Mouse (Mus musculus): ENCODE data around the gene Aif1. TPM values are rescaled to one million over a fixed set of nuclear protein-coding genes. Genes with fewer than 3 reads are reported as not detected.
A peak's percentile ranks its signal among the peaks of the same experiment; 100 is the strongest.

Aif1 gene
- polyA plus RNA-seq, 1 experiment from 2014 or later = 14.8 TPM

DNA sequence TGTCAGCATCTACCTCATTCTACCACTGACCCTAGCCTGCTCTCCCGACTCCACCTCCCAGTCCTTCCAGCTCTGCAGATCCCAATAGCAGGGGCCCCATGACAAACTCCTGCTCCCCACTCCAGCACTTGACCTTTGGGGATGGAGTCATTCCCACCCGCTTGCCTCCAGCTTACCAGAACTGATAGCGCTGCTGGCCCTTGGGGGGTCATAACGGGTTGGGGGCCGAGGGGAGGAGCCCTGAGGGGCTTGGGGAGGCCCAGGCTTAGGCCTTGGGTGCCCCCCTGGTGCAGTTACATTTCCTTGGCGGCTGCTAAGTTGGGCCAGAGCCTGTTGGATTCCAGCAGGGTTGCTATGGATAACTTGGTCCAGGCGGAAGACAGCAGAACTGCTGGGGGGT, 21.3 kb downstream of the Aif1 start:
- H3K27me3 ChIP-seq (ENCODE audit: insufficient read depth, low read length) = no peaks in the 10 kb centered on the region
- H3K4me1 ChIP-seq (replicated peaks; ENCODE audit: insufficient read depth, low read length) = no peaks in the 10 kb centered on the region
- WGBS = 93% methylated on average over 7 of the region's 7 CpGs
- no peak overlapping the region for H3K27ac ChIP-seq
- ATAC-seq (replicated peaks; ENCODE audit: low FRiP score, low read depth) = no peak; the same call in 1 of the 2 replicates
- TF ChIP-seq CTCF (IDR thresholded peaks at IDR 0.05; ENCODE audit: low read depth) = no peak
- no peak overlapping the region for H3K4me2 ChIP-seq (ENCODE audit: low read length)
- H3K36me3 ChIP-seq (ENCODE audit: insufficient read depth, low read length) = peaks cover 94% of the 10 kb centered on the region
- no peak overlapping the region for H3K4me3 ChIP-seq (replicated peaks; ENCODE audit: low read depth, low read length)
- no peak for DNase-seq (ENCODE audit: low spot score)
- H3K9me3 ChIP-seq (replicated peaks; ENCODE audit: low read length) = no peaks in the 10 kb centered on the region
- H3K9ac ChIP-seq (ENCODE audit: low read depth, low read length) = no peak overlapping the region

DNA sequence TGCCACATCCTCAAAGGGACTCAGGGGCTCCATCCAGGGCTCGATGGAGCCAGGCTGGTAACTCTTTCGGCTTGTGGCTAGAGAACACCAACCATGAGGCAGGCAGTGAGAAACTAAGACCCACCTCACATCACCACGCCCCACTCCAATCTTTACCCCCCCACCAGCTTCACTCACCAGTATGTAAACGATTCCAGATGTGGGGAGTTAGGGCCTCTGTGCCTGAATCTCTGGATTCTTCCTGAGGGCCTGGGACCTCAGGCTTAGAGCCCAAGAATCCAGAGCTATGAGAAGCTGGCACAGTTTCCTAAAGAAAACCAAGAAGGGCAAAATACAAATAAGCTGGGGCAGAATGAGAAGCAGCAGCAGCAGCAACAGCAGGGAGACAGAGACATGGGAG, 21.9 kb downstream of the Aif1 start:
- Histone ChIP-seq H3K4me2 (ENCODE audit: low read length) (no peak overlapping the region), H3K36me3 (ENCODE audit: insufficient read depth, low read length) (peaks cover 93% of the 10 kb centered on the region), H3K4me3 (replicated peaks; ENCODE audit: low read depth, low read length) (no peak overlapping the region), H3K9ac (ENCODE audit: low read depth, low read length) (no peak overlapping the region), H3K27me3 (ENCODE audit: insufficient read depth, low read length) (no peaks in the 10 kb centered on the region), H3K27ac (no peak overlapping the region), H3K9me3 (replicated peaks; ENCODE audit: low read length) (no peaks in the 10 kb centered on the region), H3K4me1 (replicated peaks; ENCODE audit: insufficient read depth, low read length) (no peaks in the 10 kb centered on the region)
- TF ChIP-seq CTCF (IDR thresholded peaks at IDR 0.05; ENCODE audit: low read depth) = no peak
- no peak for ATAC-seq (replicated peaks; ENCODE audit: low FRiP score, low read depth)
- no peak for DNase-seq (ENCODE audit: low spot score)
- 83% methylated on average over 4 of the region's 4 CpGs for WGBS

DNA sequence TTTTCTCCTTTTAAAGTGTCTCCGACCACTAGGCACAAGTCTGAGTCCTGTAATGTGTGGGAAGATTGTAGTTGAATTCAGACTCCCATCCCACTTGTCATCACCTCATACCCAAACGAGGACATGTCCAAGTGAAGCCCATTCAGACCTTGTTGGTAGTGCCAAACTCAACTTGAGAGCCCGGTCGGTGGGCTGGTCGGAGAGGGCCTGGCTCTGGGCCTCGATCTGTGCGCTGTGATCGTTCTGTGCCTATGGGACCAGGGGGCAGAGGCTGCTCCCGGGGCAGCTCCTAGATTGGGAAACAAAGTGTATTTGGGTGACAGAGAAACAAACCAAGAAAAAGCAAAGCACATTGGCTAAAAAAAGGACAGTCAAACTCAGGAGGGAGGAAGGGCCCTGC, 22.8 kb downstream of the Aif1 start:
- Histone ChIP-seq H3K9me3 (replicated peaks; ENCODE audit: low read length) (no peaks in the 10 kb centered on the region), H3K27ac (no peak overlapping the region), H3K27me3 (ENCODE audit: insufficient read depth, low read length) (no peaks in the 10 kb centered on the region), H3K9ac (ENCODE audit: low read depth, low read length) (no peak overlapping the region), H3K4me3 (replicated peaks; ENCODE audit: low read depth, low read length) (no peak overlapping the region), H3K4me2 (ENCODE audit: low read length) (no peak overlapping the region), H3K4me1 (replicated peaks; ENCODE audit: insufficient read depth, low read length) (no peaks in the 10 kb centered on the region), H3K36me3 (ENCODE audit: insufficient read depth, low read length) (peaks cover 93% of the 10 kb centered on the region)
- no peak for ATAC-seq (replicated peaks; ENCODE audit: low FRiP score, low read depth)
- whole genome bisulfite sequencing = 87% methylated on average over 9 of the region's 9 CpGs
- no peak for DNase-seq (ENCODE audit: low spot score)
- no peak for TF ChIP-seq CTCF (IDR thresholded peaks at IDR 0.05; ENCODE audit: low read depth)

DNA sequence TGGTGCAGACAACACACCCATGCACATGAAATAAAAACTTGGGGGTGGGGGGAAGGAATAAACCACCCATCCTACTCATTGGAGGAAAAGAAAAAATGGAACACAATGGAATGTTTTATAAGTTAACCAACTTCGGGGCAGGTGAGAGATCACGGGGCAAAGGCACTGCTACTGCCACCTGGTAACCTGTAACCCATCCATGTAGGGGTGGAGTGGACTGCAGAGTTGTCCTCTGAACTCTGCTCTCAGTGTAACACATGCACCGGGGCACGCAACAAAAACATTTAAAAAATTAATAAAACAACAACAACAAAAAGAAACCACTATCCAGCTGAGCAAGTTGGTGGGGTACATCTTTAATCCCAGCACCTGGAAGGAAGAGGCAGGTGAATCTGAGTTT, 23.7 kb downstream of the Aif1 start:
- 84% methylated on average over 4 of the region's 4 CpGs for WGBS
- Histone ChIP-seq H3K27me3 (ENCODE audit: insufficient read depth, low read length) (no peaks in the 10 kb centered on the region), H3K36me3 (ENCODE audit: insufficient read depth, low read length) (peaks cover 90% of the 10 kb centered on the region), H3K4me2 (ENCODE audit: low read length) (no peak overlapping the region), H3K4me3 (replicated peaks; ENCODE audit: low read depth, low read length) (no peak overlapping the region), H3K9ac (ENCODE audit: low read depth, low read length) (no peak overlapping the region), H3K27ac (no peak overlapping the region), H3K4me1 (replicated peaks; ENCODE audit: insufficient read depth, low read length) (no peaks in the 10 kb centered on the region), H3K9me3 (replicated peaks; ENCODE audit: low read length) (no peaks in the 10 kb centered on the region)
- DNase-seq (ENCODE audit: low spot score) (no peak), ATAC-seq (replicated peaks; ENCODE audit: low FRiP score, low read depth) (no peak)
- TF ChIP-seq CTCF (IDR thresholded peaks at IDR 0.05; ENCODE audit: low read depth) = no peak

DNA sequence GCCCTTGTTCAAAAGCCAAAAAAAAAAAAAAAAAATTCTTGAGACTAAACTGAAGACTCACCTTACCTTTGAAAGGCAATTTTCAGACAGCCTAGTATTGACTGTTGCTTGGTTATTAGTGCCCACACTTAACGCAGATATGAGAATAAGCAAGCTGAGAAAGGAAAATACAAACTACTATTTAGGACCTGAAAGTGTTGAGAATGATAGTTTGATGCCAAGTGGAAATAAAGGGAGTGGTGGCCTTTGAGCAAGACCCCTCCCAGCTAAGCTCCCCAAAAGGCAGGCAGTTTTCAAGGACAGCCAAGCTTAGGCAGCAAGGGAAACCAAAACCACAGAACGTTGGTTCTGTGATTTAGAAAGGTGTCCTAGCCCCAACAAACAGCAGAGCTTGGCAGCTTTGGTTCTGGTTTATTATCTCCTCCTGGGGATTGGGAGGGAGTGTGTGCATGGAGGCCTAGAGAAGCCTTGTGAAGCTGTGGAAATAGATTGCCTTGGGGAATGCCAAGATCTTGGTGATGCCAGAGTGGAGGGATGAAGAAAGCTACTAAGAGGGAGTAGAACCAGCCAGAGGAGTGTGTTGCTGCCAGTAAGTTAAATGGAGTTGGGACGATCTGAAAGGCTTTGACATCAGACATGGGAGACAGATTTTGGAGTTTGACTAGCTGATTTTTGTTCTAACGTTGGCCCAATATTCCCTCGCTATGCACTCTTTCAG, 27.8 kb downstream of the Aif1 start:
- Histone ChIP-seq H3K27ac (0 out of 2 replicates have a peak overlapping the region, but pooled peaks have one; percentile 19), H3K27me3 (ENCODE audit: insufficient read depth, low read length) (no peaks in the 10 kb centered on the region), H3K4me2 (ENCODE audit: low read length) (no peak overlapping the region), H3K9me3 (replicated peaks; ENCODE audit: low read length) (no peaks in the 10 kb centered on the region), H3K4me1 (replicated peaks; ENCODE audit: insufficient read depth, low read length) (no peaks in the 10 kb centered on the region), H3K9ac (ENCODE audit: low read depth, low read length) (no peak overlapping the region), H3K36me3 (ENCODE audit: insufficient read depth, low read length) (peaks cover 87% of the 10 kb centered on the region), H3K4me3 (replicated peaks; ENCODE audit: low read depth, low read length) (no peak overlapping the region)
- WGBS = 61% methylated on average over 5 of the region's 5 CpGs
- DNase-seq (ENCODE audit: low spot score) (no peak), ATAC-seq (replicated peaks; ENCODE audit: low FRiP score, low read depth) (no peak)
- no peak for TF ChIP-seq CTCF (IDR thresholded peaks at IDR 0.05; ENCODE audit: low read depth)

DNA sequence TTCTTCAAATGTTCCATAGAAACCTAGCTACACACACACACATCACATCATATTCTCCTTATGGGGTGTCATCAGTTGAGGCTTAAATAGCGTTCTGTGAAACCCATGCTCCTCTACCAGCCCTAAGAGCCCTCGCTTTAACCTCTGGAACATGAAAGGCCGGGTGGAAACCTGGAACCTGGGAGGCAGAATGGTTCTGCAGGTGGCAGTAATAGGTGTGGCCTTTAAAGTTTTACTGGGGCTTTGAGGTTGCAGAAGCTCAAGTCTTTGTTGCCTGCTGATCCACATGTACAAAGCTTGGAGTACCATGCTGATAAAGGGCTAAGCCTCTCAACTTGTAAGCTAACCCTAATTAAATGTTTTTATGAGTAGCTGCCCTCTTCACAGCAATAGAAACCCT, 28.5 kb downstream of the Aif1 start:
- Histone ChIP-seq H3K36me3 (ENCODE audit: insufficient read depth, low read length) (peaks cover 87% of the 10 kb centered on the region), H3K4me3 (replicated peaks; ENCODE audit: low read depth, low read length) (no peak overlapping the region), H3K27ac (no peak overlapping the region), H3K9me3 (replicated peaks; ENCODE audit: low read length) (no peaks in the 10 kb centered on the region), H3K9ac (ENCODE audit: low read depth, low read length) (no peak overlapping the region), H3K27me3 (ENCODE audit: insufficient read depth, low read length) (no peaks in the 10 kb centered on the region), H3K4me1 (replicated peaks; ENCODE audit: insufficient read depth, low read length) (no peaks in the 10 kb centered on the region), H3K4me2 (ENCODE audit: low read length) (no peak overlapping the region)
- TF ChIP-seq CTCF (IDR thresholded peaks at IDR 0.05; ENCODE audit: low read depth) = no peak
- DNase-seq (ENCODE audit: low spot score) (no peak), ATAC-seq (replicated peaks; ENCODE audit: low FRiP score, low read depth) (no peak)
- WGBS = 47% methylated on average over 3 of the region's 3 CpGs

DNA sequence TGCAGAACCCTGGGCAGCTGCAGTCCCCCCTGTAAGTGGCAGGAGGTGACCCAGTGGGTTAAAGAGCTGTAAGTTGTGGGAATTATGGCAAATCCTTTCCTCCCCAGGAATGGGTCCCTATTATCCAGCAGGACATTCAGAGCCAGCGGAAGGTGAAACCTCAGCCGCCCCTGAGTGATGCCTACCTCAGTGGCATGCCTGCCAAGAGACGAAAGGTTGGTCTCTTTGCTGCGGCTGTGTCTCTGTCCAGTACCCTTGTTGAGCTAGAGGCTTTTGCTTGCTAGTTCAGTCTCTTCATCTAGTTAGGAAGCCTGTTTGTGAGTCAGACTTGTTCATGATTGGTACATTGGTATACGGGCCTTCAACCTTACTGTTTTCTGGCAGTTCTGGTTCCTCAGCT, 29.7 kb downstream of the Aif1 start:
- DNase-seq (ENCODE audit: low spot score) (no peak), ATAC-seq (replicated peaks; ENCODE audit: low FRiP score, low read depth) (no peak)
- no peak for TF ChIP-seq CTCF (IDR thresholded peaks at IDR 0.05; ENCODE audit: low read depth)
- Histone ChIP-seq H3K4me3 (replicated peaks; ENCODE audit: low read depth, low read length) (no peak overlapping the region), H3K27me3 (ENCODE audit: insufficient read depth, low read length) (no peaks in the 10 kb centered on the region), H3K27ac (no peak overlapping the region), H3K36me3 (ENCODE audit: insufficient read depth, low read length) (peaks cover 90% of the 10 kb centered on the region), H3K4me2 (ENCODE audit: low read length) (no peak overlapping the region), H3K9me3 (replicated peaks; ENCODE audit: low read length) (no peaks in the 10 kb centered on the region), H3K9ac (ENCODE audit: low read depth, low read length) (no peak overlapping the region), H3K4me1 (replicated peaks; ENCODE audit: insufficient read depth, low read length) (no peaks in the 10 kb centered on the region)
- WGBS = 77% methylated on average over 5 of the region's 5 CpGs

Data from kidney, postnatal 0 days (tissue).